Mouse (Mus musculus): ENCODE measurements around the gene Riiad1. TPM values are rescaled to one million over a fixed set of nuclear protein-coding genes. Genes with fewer than 3 reads are reported as not detected.

Riiad1 gene
- polyA plus RNA-seq (2015; fragmentation: Nextera tagmentation; extraction: Ambion mirVana), result 5.5 and 5.6 TPM in 2 replicates

DNA sequence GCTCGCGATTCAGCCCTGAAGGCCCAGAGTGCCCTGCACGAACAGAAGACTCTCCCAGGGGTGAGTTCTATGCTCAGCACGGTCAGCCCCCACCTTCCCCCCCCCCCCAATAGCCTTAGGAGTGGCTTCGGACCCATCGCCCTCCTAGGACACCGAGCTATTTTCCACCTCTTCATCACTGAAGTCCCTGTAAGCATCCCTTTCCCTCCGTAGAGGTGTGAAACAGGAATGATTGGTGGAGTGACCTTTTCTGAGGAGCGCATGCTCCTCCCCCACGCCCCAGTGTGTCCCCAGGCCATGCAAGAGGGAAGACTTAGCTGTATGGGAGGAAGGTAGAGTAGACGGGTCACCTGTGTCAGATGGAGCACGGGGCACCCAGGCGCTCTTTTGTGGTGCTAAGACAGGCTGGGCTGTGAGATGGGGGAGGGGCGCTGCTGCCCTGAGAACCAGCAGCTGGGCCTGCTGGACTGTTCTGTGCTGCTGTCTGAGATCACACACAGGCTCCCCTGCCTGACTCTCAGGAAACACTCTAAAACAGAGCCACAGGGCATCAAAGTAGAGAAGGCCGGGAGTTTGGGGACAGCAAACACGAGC, at the start of gene Riiad1:
Gene Riiad1 (minus strand): TSS at position 51 of the 594 bp plus-strand sequence.
- Histone ChIP-seq H3K27ac (no peak within 1 kb of the TSS), H3K9ac (no peak within 1 kb of the TSS), H3K36me3 (no peaks in the 10 kb centered on the region), H3K4me2 (replicated peaks) (peak within 1 kb of the TSS; percentile 51), H3K9me3 (no peaks in the 10 kb centered on the region), H3K4me1 (replicated peaks) (peaks cover 2% of the 10 kb centered on the region; the same call in 1 of the 2 replicates), H3K4me3 (replicated peaks) (peak within 1 kb of the TSS; percentile 19), H3K27me3 (replicated peaks) (no peaks in the 10 kb centered on the region; the same call in 1 of the 2 replicates)
- ATAC-seq, result no peak
- 10% methylated on average over 16 of the region's 16 CpGs for WGBS

DNA sequence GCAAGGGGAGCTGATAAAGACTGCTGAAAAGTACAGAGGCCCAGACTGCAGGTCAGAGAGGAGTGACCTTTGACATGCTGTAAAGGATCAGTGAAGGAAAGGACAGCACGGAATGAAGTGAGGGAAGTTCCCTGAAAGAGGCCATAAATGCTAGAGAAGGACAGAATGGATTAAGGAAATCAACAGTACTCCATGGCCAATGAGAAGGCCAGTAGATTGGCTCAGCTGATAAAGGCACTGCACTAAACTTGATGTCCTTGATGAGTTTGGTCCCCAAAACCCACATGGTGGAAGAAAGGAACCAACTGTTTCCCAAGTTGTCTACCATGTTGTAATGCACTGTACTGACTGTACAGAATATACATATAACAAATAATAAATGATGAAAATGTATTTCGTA, 46.6 kb upstream of the Riiad1 start:
- Histone ChIP-seq H3K4me2 (replicated peaks) (no peak overlapping the region), H3K4me1 (replicated peaks) (no peaks in the 10 kb centered on the region), H3K9me3 (no peaks in the 10 kb centered on the region), H3K27me3 (replicated peaks) (no peaks in the 10 kb centered on the region), H3K4me3 (replicated peaks) (no peak overlapping the region), H3K27ac (no peak overlapping the region), H3K9ac (no peak overlapping the region), H3K36me3 (0 out of 2 replicates have a peak, but pooled peaks cover 4% of the 10 kb centered on the region)
- 51% methylated on average over 2 of the region's 2 CpGs for WGBS
- ATAC-seq, result no peak

DNA sequence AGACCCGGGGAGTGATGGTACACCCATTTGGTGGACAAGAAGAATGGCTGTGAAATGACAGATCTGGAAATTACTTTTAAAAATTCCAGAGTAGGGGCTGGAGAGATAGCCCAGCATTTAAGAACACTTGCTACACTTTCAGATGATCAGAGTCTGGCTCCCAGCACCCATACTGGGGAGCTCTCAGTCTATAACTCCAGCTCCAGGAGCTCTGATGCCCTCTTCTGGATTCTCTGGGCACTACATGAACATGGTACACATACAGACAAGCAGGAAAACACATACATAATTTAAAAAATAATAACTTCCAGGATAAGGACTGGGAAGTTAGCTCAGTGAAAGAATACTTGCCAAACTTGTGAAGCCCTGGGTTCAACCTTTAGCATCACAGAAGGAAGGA, 26.5 kb upstream of the Riiad1 start:
- Histone ChIP-seq H3K36me3 (peaks cover 16% of the 10 kb centered on the region; the same call in 1 of the 2 replicates), H3K27me3 (replicated peaks) (no peaks in the 10 kb centered on the region), H3K27ac (no peak overlapping the region), H3K4me2 (replicated peaks) (no peak overlapping the region), H3K9me3 (no peaks in the 10 kb centered on the region), H3K4me3 (replicated peaks) (no peak overlapping the region), H3K9ac (no peak overlapping the region), H3K4me1 (replicated peaks) (no peaks in the 10 kb centered on the region)
- ATAC-seq, result no peak
- 96% methylated on average over 1 of the region's 1 CpGs for WGBS

DNA sequence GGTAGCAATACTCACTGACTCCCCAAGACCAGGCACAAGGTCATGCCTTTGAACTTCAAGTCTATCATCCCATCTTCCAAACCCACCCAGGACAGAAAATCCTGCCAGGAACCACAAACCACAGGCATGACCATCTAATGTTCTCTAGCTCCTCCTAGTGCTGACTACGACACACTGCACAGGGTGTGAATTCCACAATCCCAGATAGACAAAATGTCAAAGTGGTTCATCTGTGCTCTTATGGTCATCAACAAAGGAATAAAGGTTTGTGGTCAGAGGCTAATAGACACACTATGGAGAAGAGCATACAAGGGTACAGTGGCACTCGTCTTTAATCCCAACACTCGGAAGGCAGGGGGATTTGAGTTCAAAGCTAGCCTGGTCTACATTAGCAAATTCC, 22.1 kb upstream of the Riiad1 start:
- H3K9me3 ChIP-seq, result no peaks in the 10 kb centered on the region
- no peak overlapping the region for H3K4me3 ChIP-seq (replicated peaks)
- WGBS, result 86% methylated on average over 3 of the region's 3 CpGs
- no peak overlapping the region for H3K4me2 ChIP-seq (replicated peaks)
- ATAC-seq, result no peak
- no peaks in the 10 kb centered on the region for H3K4me1 ChIP-seq (replicated peaks)
- no peaks in the 10 kb centered on the region for H3K27me3 ChIP-seq (replicated peaks)
- peaks cover 17% of the 10 kb centered on the region; the same call in 1 of the 2 replicates for H3K36me3 ChIP-seq
- no peak overlapping the region for H3K9ac ChIP-seq
- H3K27ac ChIP-seq, result no peak overlapping the region

DNA sequence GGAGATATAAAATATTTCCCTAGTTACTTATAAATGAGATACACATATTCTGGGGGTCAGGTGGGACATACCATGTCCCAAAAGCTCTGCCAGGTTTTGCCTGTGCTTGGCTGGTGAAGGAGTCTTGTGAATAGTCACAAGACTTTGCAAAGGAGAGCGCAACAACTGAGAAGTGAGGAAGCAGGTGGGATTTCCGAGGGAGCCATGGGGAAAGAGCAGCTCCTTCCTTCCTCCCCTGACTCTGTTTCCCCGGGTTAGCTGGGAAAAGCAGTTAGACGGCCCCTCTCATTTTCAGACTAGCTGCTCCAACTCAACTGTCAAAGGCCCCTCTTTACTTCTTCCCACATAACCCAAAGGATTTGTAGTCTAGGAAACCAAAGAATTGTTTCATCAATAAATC, 17.0 kb upstream of the Riiad1 start:
- Histone ChIP-seq H3K4me2 (replicated peaks) (no peak overlapping the region), H3K4me1 (replicated peaks) (no peaks in the 10 kb centered on the region), H3K9me3 (no peaks in the 10 kb centered on the region), H3K36me3 (peaks cover 6% of the 10 kb centered on the region; the same call in 1 of the 2 replicates), H3K27ac (no peak overlapping the region), H3K4me3 (replicated peaks) (no peak overlapping the region), H3K9ac (no peak overlapping the region), H3K27me3 (replicated peaks) (no peaks in the 10 kb centered on the region)
- ATAC-seq, result no peak
- WGBS, result 88% methylated on average over 4 of the region's 4 CpGs

DNA sequence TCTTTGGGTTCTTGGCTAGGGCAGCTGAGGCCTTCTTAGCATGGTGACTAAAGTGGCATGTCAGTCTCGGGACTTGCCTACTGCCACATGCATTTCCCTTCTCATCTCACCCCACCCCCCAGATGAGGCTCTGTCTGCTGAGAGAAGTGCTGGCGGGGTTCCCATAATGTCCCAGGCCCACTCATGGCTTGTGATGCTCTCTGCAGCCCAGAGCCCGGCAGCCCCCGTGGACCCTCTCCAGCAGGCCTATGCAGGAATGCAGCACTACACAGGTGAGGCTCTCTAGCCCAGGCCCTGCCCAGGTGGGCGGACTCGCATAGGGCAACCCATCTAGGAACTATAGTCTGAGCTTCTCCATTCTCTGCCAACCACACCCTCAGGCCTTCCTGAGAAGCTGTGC, 7.4 kb upstream of the Riiad1 start:
- Histone ChIP-seq H3K36me3 (no peaks in the 10 kb centered on the region; the same call in 1 of the 2 replicates), H3K27me3 (replicated peaks) (no peaks in the 10 kb centered on the region), H3K4me1 (replicated peaks) (peaks cover 2% of the 10 kb centered on the region; the same call in 1 of the 2 replicates), H3K4me2 (replicated peaks) (no peak overlapping the region), H3K4me3 (replicated peaks) (no peak overlapping the region), H3K27ac (no peak overlapping the region), H3K9me3 (no peaks in the 10 kb centered on the region), H3K9ac (no peak overlapping the region)
- no peak for ATAC-seq
- 74% methylated on average over 6 of the region's 6 CpGs for WGBS

DNA sequence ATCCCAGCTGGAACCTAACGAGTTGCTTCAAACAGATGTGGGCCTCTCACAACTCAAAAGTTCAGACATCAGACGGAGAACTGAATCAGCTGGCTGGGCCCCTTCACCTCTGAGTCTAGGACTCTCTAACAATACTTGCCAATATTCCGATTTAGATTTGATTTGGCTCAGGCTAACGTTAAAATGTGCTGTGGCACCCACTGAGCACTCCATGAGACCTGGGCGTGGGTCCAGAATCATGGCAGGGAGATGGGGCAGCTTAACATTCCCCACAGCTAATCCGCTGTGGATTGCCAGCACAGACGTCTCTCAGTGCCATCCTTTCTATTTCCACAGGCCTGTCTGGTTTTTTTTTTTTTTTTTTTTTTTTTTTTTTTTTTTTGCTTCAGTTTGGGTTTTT, 5.8 kb upstream of the Riiad1 start:
- Histone ChIP-seq H3K4me2 (replicated peaks) (no peak overlapping the region), H3K9ac (no peak overlapping the region), H3K27ac (no peak overlapping the region), H3K9me3 (no peaks in the 10 kb centered on the region), H3K4me3 (replicated peaks) (no peak overlapping the region), H3K27me3 (replicated peaks) (no peaks in the 10 kb centered on the region), H3K36me3 (no peaks in the 10 kb centered on the region), H3K4me1 (replicated peaks) (peaks cover 2% of the 10 kb centered on the region; the same call in 1 of the 2 replicates)
- WGBS, result 74% methylated on average over 7 of the region's 7 CpGs
- no peak for ATAC-seq

DNA sequence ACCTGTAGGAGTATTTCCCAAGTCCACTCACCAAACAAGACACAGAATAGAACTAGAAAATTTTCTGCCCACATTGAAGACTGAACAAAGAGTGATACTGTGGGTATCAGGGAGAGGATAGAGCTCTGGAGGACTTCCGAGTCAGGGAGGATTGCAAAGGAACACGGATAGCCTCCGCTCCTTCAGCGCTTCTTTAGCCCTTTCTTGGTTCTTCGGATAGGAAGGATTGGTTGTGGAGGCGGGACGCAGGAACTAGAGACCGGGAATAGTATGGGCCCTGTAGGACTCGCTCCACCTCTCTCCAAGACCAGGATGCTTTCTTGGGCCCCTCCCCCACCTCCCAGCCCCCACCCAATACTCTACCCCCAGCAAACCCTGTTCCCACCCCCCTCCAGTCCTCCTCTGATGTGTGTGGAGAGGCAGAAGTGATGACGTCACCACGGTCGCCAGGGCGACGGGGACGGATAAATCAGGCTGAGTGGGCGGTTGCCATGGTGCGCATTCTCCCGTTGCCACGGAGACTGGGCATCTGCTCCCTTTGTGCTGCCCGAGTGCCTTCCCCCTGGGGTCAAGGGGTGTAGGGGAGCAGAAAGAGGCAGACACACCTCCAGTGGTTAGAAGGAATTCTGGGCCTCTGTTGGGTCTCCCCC, 3.8 kb upstream of the Riiad1 start:
- WGBS, result 31% methylated on average over 20 of the region's 20 CpGs
- Histone ChIP-seq H3K9me3 (no peaks in the 10 kb centered on the region), H3K27me3 (replicated peaks) (no peaks in the 10 kb centered on the region), H3K36me3 (no peaks in the 10 kb centered on the region), H3K27ac (no peak overlapping the region), H3K4me3 (replicated peaks) (no peak overlapping the region), H3K4me2 (replicated peaks) (no peak overlapping the region), H3K4me1 (replicated peaks) (0 out of 2 replicates have a peak, but pooled peaks cover 4% of the 10 kb centered on the region), H3K9ac (no peak overlapping the region)
- peak; percentile 69 for ATAC-seq

DNA sequence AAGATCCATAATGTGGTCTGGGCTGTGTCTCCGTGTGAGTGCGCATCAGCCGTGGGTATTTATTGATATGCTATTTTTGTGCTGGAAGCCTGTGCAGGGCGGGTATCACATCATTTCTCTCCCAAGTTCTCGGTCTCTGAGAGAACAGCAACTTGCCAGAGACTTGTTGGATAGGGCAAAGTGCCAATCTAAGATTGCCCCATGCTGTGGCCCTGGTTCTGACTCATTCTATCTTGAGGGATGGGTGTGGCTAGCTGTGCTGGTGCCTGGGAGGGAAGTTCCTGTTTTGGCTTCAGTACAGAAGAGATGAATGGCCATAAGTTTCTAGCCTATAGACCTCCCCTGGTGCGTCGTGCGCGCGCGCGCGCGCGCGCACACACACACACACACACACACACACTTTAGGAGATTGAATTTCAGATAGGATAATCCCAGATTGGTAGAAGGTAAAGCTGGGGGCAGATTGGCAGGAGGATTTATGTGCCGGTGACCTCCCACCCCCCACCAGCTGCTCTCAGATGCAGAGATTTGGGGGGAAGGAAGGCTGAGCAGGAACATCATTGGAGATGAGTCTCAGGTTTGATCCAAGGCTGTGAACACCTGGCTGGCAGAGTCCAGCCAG, 2.7 kb upstream of the Riiad1 start:
- WGBS, result 80% methylated on average over 17 of the region's 17 CpGs
- H3K4me3 ChIP-seq (replicated peaks), result no peak overlapping the region

DNA sequence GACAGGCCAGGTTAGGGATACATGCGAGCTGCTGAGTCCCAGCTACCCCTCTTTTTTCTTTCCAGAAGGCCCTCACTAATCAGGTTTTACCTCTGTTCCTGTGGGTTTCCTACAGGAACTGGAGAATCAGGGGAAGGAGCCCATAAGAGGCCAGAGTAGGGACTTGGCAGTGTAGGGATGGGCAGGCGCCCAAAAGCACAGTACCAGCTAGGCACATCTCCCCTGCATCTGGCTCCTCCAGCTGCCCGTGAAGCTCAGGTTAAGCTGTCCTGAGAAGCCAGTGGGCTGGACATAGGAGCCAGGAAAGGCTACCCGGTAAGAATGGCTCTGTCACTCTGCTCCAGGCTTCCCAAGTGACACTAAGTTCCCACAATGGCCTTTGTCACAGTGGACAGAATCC, 1.3 kb upstream of the Riiad1 start:
- H3K27ac ChIP-seq, result no peak overlapping the region
- no peaks in the 10 kb centered on the region for H3K9me3 ChIP-seq
- 64% methylated on average over 4 of the region's 4 CpGs for whole genome bisulfite sequencing
- H3K9ac ChIP-seq, result no peak overlapping the region
- H3K27me3 ChIP-seq (replicated peaks), result no peaks in the 10 kb centered on the region; the same call in 1 of the 2 replicates
- H3K36me3 ChIP-seq, result no peaks in the 10 kb centered on the region
- ATAC-seq, result no peak
- H3K4me3 ChIP-seq (replicated peaks), result no peak overlapping the region
- H3K4me1 ChIP-seq (replicated peaks), result peaks cover 2% of the 10 kb centered on the region; the same call in 1 of the 2 replicates
- no peak overlapping the region for H3K4me2 ChIP-seq (replicated peaks)

More for the DNA sequence above, 2.7 kb upstream of the Riiad1 start:
- H3K4me1 ChIP-seq (replicated peaks), result 0 out of 2 replicates have a peak, but pooled peaks cover 4% of the 10 kb centered on the region
- no peak for ATAC-seq
- H3K9me3 ChIP-seq, result no peaks in the 10 kb centered on the region
- H3K9ac ChIP-seq, result no peak overlapping the region
- no peaks in the 10 kb centered on the region; the same call in 1 of the 2 replicates for H3K27me3 ChIP-seq (replicated peaks)
- H3K27ac ChIP-seq, result no peak overlapping the region
- no peaks in the 10 kb centered on the region for H3K36me3 ChIP-seq
- H3K4me2 ChIP-seq (replicated peaks), result no peak overlapping the region

DNA sequence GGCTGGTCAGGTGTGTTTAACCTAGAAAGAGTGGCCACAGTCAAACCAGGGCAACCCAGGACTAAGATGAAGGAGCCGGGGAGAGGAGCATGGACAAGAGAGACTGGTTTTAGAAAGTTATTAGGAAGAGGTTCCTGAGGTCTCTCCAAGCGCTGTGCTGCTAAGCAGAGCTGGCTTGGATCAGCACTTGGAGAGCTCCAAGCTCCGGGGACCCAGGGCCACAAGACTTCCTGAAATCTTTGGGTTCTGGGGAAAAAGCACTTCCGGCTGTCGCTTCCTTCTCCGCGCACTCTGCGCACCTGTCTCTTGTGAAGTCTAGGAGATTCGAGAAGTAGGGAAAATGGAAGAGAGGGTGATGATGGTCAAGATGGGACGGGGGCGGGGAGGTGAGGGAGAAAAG, 577 bp downstream of the Riiad1 start:
- whole genome bisulfite sequencing, result 8% methylated on average over 11 of the region's 11 CpGs
- H3K4me3 ChIP-seq (replicated peaks), result peak overlapping the region; percentile 19
- peak overlapping the region; percentile 51 for H3K4me2 ChIP-seq (replicated peaks)

DNA sequence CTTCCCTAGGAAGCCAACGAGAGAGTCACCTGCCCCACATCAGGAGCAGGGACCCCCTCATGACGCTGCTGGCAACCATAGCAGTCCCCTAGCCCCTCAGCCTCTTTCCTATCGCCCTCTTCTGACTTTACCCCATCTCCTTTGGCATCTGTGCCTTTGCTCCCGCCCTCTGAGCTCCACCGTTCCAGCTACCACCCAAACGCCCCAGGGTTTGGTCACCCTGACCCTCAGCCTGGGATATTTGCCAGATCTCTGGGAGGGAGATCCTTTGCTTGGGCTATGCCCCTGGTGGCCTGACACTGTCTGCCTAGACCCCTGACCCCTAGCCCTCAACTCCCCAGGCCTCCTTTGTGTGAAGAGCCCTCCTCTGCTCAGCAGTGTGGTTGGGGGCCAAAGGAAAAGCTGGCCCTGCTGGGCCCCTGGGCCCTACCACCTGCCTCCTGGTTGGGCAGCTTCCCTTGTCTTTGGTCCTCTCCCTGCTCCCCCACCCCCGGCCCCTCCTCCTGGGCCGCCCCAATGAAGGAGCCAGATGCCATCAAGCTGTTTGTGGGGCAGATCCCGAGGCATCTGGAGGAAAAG, 1.5 kb downstream of the Riiad1 start:
- Histone ChIP-seq H3K4me1 (replicated peaks) (peaks cover 4% of the 10 kb centered on the region; the same call in 1 of the 2 replicates), H3K27me3 (replicated peaks) (no peaks in the 10 kb centered on the region; the same call in 1 of the 2 replicates), H3K36me3 (no peaks in the 10 kb centered on the region), H3K27ac (no peak overlapping the region), H3K4me3 (replicated peaks) (peak overlapping the region; percentile 19), H3K9ac (no peak overlapping the region), H3K4me2 (replicated peaks) (no peak overlapping the region), H3K9me3 (no peaks in the 10 kb centered on the region)
- no peak for ATAC-seq
- 17% methylated on average over 9 of the region's 9 CpGs for WGBS

More for the DNA sequence above, 577 bp downstream of the Riiad1 start:
- no peaks in the 10 kb centered on the region for H3K36me3 ChIP-seq
- H3K9ac ChIP-seq, result no peak overlapping the region
- H3K27ac ChIP-seq, result no peak overlapping the region
- H3K4me1 ChIP-seq (replicated peaks), result peaks cover 2% of the 10 kb centered on the region; the same call in 1 of the 2 replicates
- no peaks in the 10 kb centered on the region; the same call in 1 of the 2 replicates for H3K27me3 ChIP-seq (replicated peaks)
- no peak for ATAC-seq
- no peaks in the 10 kb centered on the region for H3K9me3 ChIP-seq

Measured in intestine, embryonic 15.5 days (tissue).